Mouse (Mus musculus): ENCODE data around the gene Cdca5.
"Not testable (repeated sequence)": the region's sequence is repeated elsewhere in the genome, so short reads cannot be mapped to it uniquely, and the experiment has no call there.

Cdca5 gene

DNA sequence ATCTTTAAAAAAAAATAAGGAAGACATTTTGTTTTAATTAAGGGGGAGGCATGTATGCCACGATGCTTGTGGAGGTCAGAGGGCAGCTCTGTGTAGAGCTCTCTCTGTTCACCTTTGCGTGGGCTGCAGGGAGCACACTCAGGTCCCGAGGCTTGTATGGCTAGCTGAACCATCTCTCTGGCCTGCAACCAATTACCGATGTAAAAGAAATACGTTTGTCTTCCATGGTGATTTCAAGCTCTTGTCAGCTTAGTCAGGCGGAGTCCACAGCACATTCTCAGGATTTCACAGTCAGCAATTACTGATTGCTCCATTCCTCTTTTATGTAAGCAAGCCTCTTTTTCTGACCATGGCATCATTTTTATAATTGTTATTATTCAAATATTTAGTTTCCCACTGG lies 16.4 kb downstream of the Cdca5 start:
- no peak for ATAC-seq (ENCODE audit: insufficient number of reproducible peaks, low FRiP score, low TSS enrichment)

DNA sequence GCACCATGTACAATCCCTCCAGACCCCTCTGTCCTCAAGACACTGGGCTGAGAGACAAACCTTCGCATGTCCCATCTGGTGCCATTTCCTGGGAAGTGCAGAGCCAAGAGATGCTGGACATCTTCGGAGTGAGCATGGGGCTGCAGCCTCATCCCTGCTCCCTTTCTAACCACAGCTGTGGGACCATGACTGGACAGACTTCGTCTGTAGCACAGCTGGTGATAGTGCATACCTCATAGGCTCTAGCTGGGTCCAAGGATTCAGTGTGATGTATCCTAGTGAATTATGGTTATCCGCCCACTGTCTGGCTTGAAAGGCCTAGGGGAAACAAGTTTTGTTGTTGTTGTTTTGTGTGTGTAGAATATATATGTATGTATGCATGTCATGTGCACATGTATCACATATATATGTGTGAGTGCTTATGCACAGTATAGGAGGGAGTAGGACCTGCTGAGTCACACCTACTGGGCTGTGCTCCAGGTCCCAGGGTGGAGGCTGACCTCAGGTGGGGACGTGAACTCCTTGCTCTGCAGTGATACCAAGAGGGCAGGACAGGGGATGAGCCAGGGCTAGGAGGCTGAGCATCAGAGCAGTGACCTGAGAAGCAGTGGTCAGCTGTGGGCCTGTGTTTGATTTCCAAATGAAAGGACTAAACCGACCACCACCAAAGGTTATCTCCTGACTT lies 17.5 kb downstream of the Cdca5 start:
- no peak for ATAC-seq (ENCODE audit: insufficient number of reproducible peaks, low FRiP score, low TSS enrichment)

DNA sequence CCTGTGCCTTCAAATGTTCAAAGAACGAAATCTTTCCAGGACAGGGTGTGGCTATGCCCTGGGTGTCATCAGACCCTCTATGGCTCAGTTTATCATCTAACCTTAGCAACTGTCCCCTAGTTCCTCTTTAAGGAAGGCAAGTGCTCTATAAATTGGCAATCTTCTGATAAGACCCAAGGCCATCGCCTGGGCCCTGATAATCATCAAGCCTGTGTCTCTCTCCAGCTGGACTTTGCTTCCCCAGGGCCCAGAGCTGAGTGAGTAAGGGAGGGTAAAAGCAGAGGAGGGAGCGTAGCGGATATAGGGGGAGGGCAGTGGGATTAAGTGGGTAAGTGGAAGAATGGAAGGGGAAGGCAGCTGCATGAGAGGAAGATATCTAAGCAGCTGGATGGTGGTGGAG lies 19.7 kb downstream of the Cdca5 start:
- ATAC-seq (ENCODE audit: insufficient number of reproducible peaks, low FRiP score, low TSS enrichment), result no peak

DNA sequence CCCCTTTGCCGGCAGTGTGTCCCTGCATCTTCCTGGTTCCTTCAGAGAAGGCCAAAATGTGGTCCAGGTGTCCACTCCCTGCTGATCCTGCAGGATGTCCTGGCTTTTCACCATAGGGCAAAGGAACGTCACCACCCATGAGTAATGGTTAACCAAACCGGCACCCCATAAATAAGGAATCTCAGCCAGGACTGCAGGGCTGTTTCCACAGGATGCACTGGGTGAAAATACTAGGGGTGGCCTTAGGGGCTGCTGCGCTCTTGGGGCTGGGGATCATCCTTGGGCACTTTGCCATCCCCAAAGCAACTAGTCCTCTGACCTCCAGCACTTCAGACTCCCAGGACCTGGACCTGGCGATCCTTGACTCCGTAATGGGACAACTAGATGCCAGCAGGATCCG lies 20.8 kb downstream of the Cdca5 start, which contains the start of gene Naaladl1:
Naaladl1 (plus strand) TSS at position 197 of the 400 bp plus-strand sequence.
- ATAC-seq (ENCODE audit: insufficient number of reproducible peaks, low FRiP score, low TSS enrichment), result no peak

DNA sequence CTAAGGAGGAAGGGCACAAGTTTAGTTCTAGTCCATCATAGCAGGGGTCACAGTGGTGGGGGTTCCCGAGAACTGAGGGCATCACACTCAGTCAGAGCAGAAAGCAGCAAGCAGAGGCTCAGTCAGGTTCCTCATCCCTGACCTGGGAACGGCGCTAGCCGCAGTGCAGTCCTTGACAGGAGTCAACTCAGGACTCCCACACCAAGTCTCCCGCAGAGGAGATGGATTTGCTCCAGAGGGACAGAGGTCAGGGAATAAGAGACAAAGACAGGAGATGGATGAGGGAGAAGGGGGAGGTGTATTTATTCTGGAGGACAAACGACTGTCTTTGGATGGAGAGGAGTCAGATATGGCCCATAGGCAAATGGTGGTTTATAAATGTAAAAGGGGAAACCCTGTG lies 28.3 kb downstream of the Cdca5 start:
- no peak for ATAC-seq (ENCODE audit: insufficient number of reproducible peaks, low FRiP score, low TSS enrichment)

DNA sequence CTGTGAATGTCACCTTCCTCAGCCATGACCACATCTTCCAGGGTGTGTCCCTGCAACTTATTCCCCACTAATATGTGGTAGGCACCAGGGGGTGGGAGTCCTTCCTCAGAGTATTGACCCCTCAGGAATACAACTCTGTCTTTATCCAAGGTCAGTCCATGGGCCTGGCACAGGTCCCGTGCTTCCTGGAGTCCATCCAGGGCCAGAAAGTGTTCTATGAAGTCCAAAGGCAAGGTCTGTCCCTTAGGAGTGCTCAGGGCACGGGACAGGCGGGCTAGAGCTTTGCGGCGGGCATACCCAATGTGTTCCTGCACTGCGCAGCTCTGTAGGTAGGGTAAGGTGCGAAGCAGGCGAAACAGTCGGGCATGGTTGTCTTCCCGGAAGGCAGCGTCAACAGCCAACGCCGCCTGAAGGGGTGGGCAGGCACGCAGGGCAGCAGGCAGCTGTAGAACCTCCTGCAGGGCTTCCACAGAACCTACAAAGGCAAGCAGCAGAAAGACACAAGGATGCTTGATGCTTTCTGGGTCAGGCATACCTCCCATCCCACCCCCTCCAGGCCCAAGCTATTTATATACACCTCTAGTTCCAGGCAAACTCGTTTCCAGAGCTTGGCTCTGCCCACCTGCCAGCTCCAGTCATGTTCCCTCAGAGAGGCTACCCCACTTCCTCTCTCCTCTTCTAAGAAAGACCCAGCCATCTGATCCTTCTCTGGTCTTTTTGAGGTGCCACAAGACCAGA lies 31.5 kb downstream of the Cdca5 start:
- no peak for ATAC-seq (ENCODE audit: insufficient number of reproducible peaks, low FRiP score, low TSS enrichment)

DNA sequence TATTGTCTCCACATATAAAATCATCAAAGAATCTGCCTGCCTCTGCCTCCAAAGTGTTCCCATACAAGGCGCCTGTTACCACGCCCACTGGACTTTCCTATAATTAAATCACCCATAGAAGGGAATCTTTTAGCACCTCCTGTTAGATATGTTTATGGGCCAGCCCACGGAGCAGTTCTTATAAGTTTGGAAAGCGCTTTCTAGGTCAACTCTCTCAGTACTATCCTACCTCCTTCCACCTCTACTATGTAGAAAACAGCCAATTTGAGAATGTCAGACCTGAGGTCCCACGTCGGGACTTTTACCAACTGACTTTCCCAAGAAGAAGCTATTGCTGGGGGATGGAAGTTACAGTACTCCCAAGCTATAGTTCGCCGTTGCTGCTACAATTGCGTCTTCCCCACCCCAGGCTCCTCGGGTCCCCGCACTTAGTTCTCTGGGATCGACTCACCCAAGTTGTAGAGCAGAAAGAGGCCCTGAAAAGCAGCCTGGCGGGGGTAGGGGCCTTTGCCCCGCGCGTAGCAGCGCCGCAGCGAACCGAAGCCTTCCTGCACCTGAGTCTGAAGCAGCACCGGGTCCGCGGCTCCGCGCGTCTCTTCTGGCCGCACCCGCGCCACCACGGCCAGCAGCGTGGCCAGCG lies 32.7 kb downstream of the Cdca5 start:
- no peak; the same call in 1 of the 2 replicates for ATAC-seq (ENCODE audit: insufficient number of reproducible peaks, low FRiP score, low TSS enrichment)

DNA sequence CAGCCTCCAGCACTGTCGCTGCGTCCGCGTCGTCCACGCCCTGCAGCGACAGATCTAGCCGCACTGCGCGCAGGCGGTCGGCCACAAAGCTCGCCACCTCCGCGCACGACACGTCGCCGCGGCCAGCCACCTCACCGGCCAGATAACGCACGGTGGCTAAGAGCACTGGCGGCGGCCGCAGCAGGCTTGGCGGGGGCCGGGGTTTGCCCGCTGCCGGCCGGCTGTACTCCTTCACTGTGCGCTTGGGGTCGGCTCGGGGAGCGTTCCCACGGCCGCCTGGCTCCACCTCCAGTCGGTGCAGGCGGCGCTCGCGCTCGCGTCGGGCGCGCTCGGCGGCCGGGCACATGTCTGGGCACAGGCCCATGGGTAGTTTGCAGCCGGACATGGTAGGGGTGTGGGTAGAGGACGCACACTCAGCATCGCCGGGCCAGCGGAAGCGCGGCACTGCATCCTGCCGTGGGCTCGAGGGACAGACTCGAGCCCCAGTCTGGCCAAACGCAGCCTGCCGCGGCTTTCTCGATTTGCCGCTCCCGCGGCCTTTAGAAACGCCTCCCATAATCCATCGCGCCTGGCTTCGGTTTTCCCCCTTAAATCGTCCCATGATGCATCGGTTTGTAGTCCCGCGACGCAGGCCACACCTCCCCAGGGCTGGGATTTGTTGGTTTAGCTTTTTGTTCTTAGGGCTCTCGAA lies 33.3 kb downstream of the Cdca5 start, which contains the start of gene Sac3d1:
Sac3d1 (minus strand) TSS at position 665 of the 691 bp plus-strand sequence.
- ATAC-seq (ENCODE audit: insufficient number of reproducible peaks, low FRiP score, low TSS enrichment), result peak; percentile 77; the same call in 1 of the 2 replicates

DNA sequence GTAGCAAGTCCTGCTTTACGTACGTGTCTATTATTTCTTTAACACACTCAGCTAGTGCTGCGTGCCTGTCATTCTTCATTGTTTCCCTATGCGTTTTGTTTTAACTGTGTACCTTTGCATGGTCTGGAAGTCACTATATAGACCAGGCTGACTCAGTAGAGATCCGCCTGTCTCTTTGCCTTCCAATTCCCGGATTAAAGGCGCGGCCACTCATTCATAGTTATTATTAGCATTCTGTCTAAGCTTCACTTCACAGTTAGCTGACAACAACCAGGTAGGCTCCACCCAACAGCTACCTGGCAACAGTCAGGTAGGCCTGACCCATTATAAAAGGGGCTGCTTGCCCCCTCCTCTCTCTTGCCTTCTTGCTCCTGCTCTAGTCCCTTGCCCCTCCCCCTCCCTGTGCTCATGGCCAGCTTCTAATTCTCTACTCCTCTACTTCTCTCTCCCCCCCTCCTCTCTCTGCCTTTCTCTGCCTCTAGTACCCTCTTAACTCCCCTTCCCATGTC lies 33.9 kb downstream of the Cdca5 start:
- no peak for ATAC-seq (ENCODE audit: insufficient number of reproducible peaks, low FRiP score, low TSS enrichment)

DNA sequence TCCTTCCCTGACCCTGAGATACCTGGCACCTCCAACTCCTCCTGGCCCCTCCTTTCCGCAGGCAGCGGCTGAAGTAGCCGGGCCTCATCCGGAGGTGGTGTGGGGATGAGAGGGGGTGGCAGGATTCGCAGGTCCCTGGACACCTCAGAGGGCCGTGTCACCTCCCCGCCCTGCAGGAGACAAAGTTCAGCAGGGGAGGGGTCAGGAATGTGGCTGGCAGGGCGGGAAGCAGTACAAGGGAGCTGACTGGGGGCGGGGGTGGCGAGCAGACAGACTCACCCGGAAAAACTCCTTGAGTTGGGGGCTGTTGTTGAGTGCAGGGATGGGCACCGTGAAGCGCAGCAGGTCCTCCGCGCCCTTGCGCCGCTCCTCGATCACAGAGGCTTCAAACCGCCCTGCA lies 37.0 kb downstream of the Cdca5 start:
- no peak for ATAC-seq (ENCODE audit: insufficient number of reproducible peaks, low FRiP score, low TSS enrichment)

DNA sequence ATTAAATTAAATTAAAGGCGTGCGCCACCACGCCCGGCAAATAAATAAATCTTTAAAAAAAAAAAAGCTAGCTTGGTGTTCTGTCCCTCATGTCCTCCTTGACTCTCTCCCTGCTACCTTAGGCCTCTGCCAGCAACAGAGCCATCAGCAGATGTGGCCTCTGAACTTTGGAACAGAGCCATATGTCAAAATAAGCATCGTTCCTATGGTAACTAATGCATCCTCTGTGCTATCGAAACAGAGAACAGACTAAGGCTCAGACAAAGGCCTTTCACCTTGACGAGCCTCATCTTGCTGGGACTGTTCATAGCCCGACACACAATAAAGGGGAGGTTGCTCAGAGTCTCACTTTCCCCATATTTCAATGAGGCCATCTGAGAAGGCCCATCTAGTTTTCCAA lies 38.5 kb downstream of the Cdca5 start:
- ATAC-seq (ENCODE audit: insufficient number of reproducible peaks, low FRiP score, low TSS enrichment), result no peak

DNA sequence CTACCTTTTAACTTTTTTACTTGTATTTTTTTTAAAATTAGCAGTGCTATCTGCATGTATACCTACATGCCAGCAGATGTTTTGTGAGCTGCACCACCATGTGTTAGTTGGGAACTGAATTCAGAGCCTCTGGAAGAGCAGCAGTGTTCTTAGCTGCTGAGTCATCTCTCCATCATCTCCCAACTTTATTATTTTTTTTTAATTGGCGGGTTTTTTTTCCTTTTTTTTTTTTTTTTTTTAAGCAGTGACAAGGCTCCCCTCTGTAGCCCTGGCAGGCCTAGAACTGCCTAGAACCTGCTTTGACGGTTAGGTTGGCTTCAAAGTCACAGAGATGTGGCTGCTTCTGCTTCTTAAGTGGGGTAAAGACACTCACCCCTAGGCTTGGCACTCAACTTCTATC lies 40.1 kb downstream of the Cdca5 start:
- ATAC-seq (ENCODE audit: insufficient number of reproducible peaks, low FRiP score, low TSS enrichment), result no peak

DNA sequence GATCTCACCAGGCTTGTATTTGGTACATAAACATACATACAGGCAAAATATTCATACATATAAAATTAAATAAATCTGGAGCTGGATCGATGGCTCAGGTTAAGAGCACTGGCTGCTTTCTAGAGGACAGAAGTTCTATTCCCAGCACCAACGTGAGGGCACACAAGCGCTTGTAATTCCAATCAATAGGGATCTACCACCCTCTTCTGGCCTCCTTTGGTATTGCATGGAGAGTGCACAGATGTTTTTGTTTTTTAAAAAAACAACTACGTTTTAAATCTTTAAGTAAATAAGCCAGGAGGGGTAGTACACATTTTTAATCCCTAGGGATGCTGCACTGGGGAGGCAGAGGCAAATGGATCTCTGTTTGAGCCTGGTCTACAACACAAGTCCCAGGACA lies 41.5 kb downstream of the Cdca5 start:
- no peak for ATAC-seq (ENCODE audit: insufficient number of reproducible peaks, low FRiP score, low TSS enrichment)

DNA sequence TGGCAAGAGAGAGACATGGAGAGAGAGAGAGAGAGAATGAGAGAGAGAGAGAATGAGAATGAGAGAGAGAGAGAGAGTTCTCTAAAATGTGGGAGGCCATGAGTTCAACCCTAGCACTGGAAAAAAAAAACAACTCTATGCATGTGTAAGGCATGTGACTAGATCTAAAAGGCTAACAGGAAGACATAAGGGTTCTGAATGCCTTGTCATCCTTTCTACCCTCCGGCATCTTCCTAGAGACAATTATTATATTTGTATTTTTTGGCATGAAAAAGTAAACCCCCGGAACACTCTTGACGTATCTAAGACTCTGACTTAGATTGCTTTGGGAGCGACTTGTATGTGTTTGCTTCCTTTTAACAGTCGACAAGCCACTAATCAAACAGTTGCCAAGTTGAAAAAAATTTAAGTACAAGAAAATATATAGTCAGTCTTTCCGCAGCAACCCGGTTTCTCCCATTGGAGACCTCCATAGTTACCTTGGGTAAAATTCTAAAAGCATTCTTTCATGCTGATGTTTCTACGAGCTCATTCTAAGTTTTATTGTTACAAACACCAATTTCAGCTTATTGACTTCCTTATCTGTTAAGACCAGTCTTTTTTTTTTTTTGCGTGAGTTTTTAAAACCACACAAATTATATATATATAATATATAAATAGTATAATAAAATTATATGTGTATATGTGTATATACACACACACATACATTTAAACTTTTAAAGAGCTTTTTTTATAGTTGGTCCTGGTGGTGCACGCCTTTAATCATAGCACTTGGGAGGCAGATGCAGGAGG lies 42.2 kb downstream of the Cdca5 start:
- no peak for ATAC-seq (ENCODE audit: insufficient number of reproducible peaks, low FRiP score, low TSS enrichment)

DNA sequence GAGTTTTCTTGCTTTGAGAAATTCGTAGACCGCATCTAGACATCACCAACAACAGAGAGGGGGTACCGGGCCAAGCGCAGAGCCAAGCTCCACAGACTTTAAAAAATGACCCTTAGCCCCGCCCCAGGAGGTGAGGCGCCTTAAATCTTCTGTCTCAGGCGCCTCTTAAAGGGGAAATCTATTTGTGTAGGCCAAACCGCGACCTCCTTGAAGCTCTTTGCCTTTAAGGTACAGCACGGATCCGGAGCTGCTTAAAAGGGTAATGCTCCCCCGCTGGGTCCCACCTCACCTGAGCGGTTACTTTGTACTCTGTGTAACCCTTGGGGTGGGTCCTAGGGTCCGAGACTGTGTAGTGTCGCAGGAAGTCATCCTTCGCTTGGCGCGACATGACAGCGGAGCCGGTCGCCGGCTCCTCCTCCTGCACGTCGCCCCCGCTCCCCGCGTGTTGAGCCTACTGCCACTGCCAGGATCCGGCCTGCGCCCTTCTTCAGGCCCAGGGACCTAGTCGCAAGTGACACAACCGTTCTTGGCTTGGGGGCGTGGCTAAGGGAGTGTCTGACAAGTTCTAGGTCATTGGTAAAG lies 43.1 kb downstream of the Cdca5 start, which contains the start of gene Snx15:
Snx15 (minus strand) TSS at position 545 of the 582 bp plus-strand sequence.
- peak; percentile 96 for ATAC-seq (ENCODE audit: insufficient number of reproducible peaks, low FRiP score, low TSS enrichment)

DNA sequence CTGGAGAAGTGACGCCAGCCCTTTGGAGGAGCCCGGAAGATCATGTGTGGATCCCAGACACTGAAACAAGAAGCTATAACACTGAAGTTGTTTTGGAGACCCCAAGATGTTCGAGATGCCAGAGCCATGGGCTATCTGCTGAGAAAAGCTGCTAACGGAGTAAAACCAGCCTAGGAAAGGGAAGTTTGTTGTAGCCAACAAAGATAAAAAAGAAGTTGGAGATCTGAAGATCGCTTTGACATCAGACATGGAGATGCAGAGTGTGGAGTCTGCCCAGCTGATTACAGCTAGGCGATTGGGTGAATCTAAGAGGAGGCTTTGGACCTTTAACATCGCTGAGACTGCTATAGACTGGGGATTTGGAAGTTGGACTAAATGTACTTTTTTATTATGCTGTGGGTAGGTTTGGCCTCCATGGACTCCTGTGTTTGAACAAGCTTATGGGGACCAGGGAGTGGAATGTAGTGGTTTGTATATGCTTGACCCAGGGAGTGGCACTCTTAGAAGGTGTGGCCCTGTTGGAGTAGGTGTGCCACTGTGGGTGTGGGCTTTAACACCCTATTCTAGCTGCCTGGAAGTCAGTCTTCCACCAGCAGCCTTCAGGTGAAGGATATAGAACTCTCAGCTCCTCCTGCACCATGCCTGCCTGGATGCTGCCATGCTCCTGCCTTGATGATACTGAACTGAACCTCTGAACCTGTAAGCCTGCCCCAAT lies 45.8 kb downstream of the Cdca5 start:
- ATAC-seq (ENCODE audit: insufficient number of reproducible peaks, low FRiP score, low TSS enrichment), result not testable (repeated sequence)

DNA sequence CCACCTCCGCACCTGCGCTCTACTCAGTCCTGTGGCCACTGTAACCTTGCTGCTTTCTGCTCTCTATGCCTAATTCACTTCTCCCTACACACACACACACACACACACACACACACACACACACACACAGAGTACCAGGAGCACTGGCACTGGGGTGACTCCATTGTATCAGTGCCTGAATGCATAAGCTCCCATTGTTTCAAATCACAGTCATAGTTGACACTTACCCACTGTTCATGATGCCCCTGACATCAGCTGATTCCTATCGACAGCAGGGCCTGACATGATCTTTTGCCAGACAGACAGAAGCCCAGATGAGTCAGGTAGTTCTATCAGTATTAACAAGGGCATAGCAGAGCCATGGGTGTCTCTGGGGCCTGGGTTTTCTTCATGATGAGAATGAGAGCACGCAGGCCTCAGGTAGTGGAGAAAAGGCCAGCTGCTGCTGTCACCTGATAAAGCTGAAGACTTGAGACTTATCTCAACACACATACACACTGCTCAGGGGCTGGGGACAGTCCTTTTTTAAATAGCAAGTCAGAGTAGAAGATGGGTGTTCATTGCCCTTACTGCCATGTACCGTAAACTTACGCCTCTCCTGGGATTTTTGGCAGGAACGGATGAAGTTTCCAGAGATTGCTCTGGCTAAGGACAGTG lies 47.5 kb downstream of the Cdca5 start:
- ATAC-seq (ENCODE audit: insufficient number of reproducible peaks, low FRiP score, low TSS enrichment), result no peak

DNA sequence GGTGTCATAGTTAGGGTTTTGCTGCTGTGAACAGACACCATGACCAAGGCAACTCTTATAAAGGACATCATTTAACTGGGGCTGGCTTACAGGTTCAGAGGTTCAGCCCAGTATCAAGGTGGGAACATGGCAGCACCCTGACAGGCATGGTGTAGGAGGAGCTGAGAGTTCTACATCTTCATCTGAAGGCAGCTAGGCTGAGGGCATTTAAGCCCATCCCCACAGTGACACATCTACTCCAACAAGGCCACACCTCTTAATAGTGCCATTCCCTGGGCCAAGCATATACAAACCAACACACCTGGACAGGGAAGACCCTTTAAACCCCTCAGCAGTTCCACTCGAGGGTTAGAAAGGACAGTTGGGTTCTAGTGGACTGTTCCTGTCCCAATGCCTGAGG lies 48.4 kb downstream of the Cdca5 start:
- not testable (repeated sequence) for ATAC-seq (ENCODE audit: insufficient number of reproducible peaks, low FRiP score, low TSS enrichment)

Data from cerebellum, adult (tissue).